Mouse (Mus musculus): ENCODE results near the gene Slc25a5. TPM values are rescaled to one million over a fixed set of nuclear protein-coding genes. Genes with fewer than 3 reads are reported as not detected.
A peak's percentile ranks its signal among the peaks of the same experiment; 100 is the strongest.
"Not testable (repeated sequence)": the region's sequence is repeated elsewhere in the genome, so short reads cannot be mapped to it uniquely, and the experiment has no call there.

Slc25a5 gene
- 100 to 1,000 TPM; 317 to 419 (median 366) TPM for total RNA-seq (2022)

- peak; percentile 83 for DNase-seq
Observed at GRCm38 (mm10) chrX:36795424-36796162, at the start of gene Slc25a5. TSS of gene Slc25a5 (plus strand) at chrX:36795651.

- no peak for DNase-seq
Observed at GRCm38 (mm10) chrX:36746789-36747188, 48.7 kb upstream of the Slc25a5 start.

- no peak for DNase-seq
Observed at GRCm38 (mm10) chrX:36748573-36748972, 46.9 kb upstream of the Slc25a5 start.

- DNase-seq = no peak
Observed at GRCm38 (mm10) chrX:36749281-36749785, 46.1 kb upstream of the Slc25a5 start.

GRCm38 (mm10) chrX:36750591-36750990 is 44.9 kb upstream of the Slc25a5 start:
- DNase-seq = no peak

- no peak for DNase-seq
Observed at GRCm38 (mm10) chrX:36752586-36752985, 42.9 kb upstream of the Slc25a5 start.

GRCm38 (mm10) chrX:36757796-36758472 is 37.5 kb upstream of the Slc25a5 start:
- no peak for DNase-seq

- peak; percentile 9 for DNase-seq
Observed at GRCm38 (mm10) chrX:36758566-36758965, 36.9 kb upstream of the Slc25a5 start.

GRCm38 (mm10) chrX:36760946-36761635 is 34.4 kb upstream of the Slc25a5 start:
- DNase-seq = no peak

GRCm38 (mm10) chrX:36762289-36762688 is 33.2 kb upstream of the Slc25a5 start:
- DNase-seq = no peak

- no peak for DNase-seq
Observed at GRCm38 (mm10) chrX:36762894-36763293, 32.6 kb upstream of the Slc25a5 start.

- no peak for DNase-seq
Observed at GRCm38 (mm10) chrX:36763298-36763933, 32.0 kb upstream of the Slc25a5 start.

GRCm38 (mm10) chrX:36763934-36764317 is 31.5 kb upstream of the Slc25a5 start:
- DNase-seq = no peak

GRCm38 (mm10) chrX:36767386-36767785 is 28.1 kb upstream of the Slc25a5 start:
- no peak for DNase-seq

- DNase-seq = no peak
Observed at GRCm38 (mm10) chrX:36772591-36772990, 22.9 kb upstream of the Slc25a5 start.

GRCm38 (mm10) chrX:36775520-36775919 is 19.9 kb upstream of the Slc25a5 start:
- DNase-seq = no peak

- DNase-seq = no peak
Observed at GRCm38 (mm10) chrX:36777694-36778093, 17.8 kb upstream of the Slc25a5 start.

GRCm38 (mm10) chrX:36789360-36789759 is 6.1 kb upstream of the Slc25a5 start:
- no peak for DNase-seq

- no peak for DNase-seq
Observed at GRCm38 (mm10) chrX:36794571-36794970, 880 bp upstream of the Slc25a5 start.

GRCm38 (mm10) chrX:36796163-36796581 is 721 bp downstream of the Slc25a5 start:
- peak; percentile 67 for DNase-seq

- not testable (repeated sequence) for DNase-seq
Observed at GRCm38 (mm10) chrX:36796734-36797133, 1.3 kb downstream of the Slc25a5 start.

- DNase-seq = no peak
Observed at GRCm38 (mm10) chrX:36799131-36799879, 3.9 kb downstream of the Slc25a5 start.

Data from adrenal gland, adult 8-10 months (tissue).